Mouse (Mus musculus): ENCODE data around the gene Atrnl1.
A peak's percentile ranks its signal among the peaks of the same experiment; 100 is the strongest.

The Atrnl1 gene

DNA sequence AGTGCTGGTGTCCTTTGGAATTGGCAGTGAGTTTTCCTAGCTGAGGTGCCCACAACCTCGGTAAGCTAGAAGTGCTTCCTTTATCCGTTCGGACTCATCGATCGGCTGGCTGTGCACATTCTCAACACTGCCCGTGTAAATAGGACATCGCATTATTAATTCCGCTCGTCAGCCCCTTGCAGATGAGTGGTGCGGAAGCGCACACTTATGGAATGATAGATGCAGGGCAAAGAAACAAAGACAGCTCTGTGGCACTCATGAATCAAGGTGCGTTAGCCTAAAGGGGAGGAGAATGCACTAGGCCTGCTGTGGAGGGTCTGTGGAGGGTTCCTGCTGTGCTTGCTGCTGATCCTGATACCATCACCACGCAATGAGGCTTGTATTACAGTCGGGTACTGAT is 474.0 kb downstream of the Atrnl1 start:
- no peak for DNase-seq

GRCm38 (mm10) chr19:58086734-58087133 is 475.9 kb downstream of the Atrnl1 start:
- DNase-seq = no peak

DNA sequence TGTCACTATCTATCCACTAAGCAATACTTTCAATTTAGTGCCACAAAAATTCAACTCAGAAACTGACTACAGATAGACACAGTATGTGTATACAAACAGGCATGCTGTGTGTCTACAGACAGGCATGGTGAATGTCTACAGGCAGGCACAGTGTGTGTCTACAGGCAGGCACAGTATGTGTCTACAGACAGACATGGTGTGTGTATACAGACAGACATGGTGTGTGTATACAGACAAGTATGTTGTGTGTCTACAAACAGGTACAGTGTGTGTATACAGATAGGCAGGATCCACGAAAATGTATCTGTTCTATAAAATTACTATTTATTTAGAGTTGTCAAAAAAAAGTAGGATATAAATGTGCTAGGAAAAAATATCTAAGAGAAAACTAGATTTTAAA is 477.1 kb downstream of the Atrnl1 start:
- no peak for DNase-seq

GRCm38 (mm10) chr19:58088433-58088832 is 477.6 kb downstream of the Atrnl1 start:
- no peak for DNase-seq

GRCm38 (mm10) chr19:58091911-58092310 is 481.1 kb downstream of the Atrnl1 start:
- DNase-seq = no peak

DNA sequence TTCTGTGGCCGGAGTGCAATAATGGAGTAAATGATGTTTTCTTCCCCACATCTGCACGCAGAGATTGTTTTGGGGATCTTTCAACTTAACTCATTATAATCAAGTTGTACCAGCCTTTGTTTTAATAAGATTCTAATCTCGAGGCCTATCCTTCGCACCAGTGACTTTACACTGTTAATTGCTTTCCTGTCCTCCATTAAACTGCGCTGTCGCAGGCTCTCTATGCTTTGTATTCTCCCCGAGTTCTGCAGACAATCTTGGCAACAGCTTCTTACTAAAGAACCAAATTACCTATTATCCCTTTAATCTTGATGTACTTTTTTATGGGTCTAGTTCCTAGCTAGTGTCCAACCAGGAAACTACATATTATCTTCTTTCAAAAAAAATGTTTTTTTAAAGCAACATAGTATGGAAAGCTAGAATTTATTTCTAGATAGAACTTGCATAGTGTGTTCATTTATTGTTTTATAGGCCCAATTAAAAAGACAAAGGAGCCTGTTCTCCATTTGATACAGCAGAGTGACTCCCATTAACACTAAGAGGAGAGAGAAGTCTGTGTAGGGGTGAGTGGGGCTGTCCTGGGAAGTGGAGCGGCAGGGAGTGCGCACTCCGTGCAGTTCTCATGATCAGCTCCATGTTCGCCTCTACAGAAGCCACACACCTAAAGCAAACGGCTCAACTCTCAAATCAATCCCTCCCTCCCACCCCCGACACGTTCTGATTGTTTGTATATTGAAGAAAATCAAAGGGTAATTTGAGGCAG is 484.1 kb downstream of the Atrnl1 start:
- no peak for DNase-seq

GRCm38 (mm10) chr19:58095776-58096175 is 484.9 kb downstream of the Atrnl1 start:
- DNase-seq = peak; percentile 11

DNA sequence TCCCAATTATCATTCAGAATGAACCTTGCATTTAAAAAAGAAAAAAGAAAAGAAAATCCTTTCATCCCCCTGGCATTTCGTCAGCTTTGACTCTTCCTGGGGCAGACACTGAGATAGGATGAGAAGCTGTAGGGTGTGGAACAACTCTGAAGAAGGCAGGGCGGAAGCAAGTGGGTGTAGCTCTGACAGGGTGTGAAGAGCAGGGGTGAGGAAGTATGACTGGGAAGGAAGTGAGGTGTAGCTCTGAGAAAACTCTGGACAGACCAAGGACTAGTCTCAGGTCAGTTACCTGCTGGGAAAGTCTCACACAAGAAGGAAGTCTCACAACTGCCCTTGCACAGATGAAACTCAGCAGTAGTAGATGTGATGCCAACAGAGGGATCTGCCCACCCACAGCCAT is 486.4 kb downstream of the Atrnl1 start:
- no peak for DNase-seq

- DNase-seq = no peak
Observed at GRCm38 (mm10) chr19:58099539-58099938, 488.7 kb downstream of the Atrnl1 start.

DNA sequence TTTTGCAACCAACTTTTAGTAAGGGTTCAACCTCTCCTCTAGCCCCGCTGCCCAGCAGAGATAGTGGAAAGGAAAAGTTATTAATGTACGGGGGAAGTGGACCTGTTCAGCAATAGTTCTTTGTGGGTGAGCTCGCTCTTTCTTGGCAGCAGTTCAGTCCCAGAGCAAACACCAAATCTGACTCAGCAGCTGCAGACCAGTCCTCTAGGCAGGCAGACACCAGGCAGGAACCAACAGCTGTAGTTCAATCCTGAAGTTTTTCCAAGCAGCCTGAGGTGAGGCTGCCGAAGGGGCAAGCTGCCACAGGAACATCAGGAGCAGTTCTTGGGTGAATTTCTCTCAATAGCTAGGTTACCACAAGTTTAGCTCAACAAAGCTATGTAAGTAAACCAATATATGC is 489.5 kb downstream of the Atrnl1 start:
- no peak for DNase-seq

DNA sequence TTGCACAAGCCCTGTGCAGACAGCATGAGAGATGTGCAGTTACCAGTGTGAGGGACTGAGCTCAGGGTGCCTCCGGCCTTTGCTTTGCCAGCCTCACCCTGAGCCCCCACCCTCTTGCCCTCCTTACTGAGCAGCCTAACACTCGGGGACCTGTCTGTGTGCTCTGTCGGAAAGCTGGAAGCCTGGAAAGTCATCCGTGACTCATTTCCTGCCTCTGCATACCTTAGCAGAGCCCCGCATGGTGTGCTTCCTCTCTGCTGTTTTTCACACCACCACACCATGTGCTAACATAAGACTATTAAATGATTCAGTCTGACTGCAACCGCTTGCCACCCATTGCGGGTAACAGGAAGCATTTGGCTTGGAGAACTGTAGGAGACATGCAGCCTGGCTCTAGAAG is 493.7 kb downstream of the Atrnl1 start:
- DNase-seq = peak; percentile 25

DNA sequence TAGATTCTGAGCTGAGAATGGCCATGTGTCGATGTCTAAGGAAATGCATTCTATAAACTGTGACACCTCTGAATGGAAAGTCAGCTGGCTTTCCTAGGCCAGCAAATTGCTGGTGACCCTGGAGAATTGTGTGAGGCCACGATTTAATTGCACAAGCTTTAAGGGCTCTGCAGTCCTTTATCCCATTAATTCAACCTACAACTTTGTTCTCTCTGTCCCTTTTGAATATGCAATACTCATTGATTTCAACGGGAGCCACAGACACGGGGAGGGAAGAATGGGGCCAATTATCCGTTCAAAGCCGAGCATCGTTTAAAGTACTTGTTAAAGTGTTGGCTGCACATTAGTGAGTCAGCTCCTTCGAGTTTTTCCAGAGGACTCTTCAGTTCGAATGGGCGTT is 496.8 kb downstream of the Atrnl1 start:
- DNase-seq = no peak

- DNase-seq = no peak
Observed at GRCm38 (mm10) chr19:58110491-58110890, 499.7 kb downstream of the Atrnl1 start.

DNA sequence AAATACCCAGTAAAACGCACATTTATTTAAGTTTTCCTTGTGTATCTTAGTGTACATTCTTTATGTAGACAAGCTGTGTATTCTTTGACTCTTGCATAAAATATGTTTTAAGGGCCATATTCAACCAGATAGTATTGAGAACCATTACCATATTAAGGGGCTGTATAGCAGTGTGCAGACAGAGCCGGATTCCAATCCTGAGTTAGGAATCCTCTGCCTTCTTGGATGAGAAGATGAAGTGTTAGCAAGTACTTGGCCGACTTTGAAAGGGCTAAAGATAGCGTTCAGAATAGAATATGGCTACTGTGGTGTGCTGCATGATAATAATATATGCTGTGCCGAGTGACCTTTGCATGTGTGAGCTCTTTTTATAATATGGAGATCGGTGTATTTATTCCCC is 500.5 kb downstream of the Atrnl1 start:
- no peak for DNase-seq

- DNase-seq = no peak
Observed at GRCm38 (mm10) chr19:58112151-58112550, 501.3 kb downstream of the Atrnl1 start.

GRCm38 (mm10) chr19:58113092-58113731 is 502.4 kb downstream of the Atrnl1 start:
- no peak for DNase-seq

GRCm38 (mm10) chr19:58117595-58117994 is 506.8 kb downstream of the Atrnl1 start:
- DNase-seq = no peak

DNA sequence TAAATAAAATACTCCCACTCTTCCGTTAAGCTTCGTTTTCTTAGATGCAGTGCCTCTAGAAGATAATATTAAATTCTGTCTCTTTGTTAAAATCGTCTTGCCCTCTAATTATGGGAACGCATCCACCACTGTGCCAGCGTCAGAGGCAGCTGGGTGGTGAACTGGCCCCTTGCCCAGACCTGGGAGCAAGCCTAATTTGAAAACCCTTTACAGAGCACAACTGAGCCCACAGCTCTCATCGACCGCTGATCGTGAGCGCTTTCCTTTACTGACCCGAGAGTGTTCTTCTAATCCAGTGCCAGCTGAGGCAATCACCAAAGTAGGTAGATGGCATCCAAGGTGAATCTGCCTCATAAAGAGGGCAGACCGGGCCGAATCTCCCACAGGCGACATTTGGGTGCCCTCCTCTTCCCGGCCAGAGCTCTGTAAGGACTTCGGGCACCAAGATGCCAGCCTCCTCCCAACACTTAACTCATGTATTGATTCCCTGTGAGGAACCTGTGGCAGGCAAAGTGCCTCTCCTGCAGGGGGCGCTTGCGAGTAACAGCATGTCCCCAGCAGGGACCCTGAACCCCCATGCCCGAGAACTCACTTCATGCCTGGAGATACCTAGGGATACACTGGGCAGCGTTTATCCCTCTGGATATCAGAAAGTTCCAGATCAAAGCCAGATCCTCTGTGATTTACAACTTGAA is 507.5 kb downstream of the Atrnl1 start:
- peak; percentile 51 for DNase-seq

- DNase-seq = no peak
Observed at GRCm38 (mm10) chr19:58118864-58119263, 508.0 kb downstream of the Atrnl1 start.

DNA sequence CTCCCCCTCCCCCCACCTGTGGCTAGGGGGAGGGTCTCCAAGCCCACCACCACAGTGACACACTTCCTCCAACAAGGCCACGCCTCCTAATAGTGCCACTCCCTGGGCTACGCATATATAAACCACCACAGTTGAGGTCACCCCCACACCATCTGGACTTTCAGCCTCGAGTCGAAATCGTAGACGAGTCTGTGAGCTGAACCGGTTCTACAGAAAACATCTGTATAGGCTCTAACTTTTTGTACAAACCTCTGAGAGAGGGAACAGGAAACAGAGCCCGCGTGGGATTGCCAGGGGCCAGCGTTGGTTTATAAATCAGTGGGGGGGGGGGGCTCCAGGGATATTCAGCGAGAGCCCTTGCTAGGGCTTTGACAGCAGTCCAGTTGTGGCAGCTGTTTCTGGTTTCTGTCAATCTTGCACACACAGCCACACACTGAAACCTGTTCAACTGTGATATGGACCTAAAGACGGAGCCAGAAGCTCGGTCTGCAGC is 508.9 kb downstream of the Atrnl1 start:
- no peak for DNase-seq

- DNase-seq = no peak
Observed at GRCm38 (mm10) chr19:58120661-58121060, 509.8 kb downstream of the Atrnl1 start.

- no peak for DNase-seq
Observed at GRCm38 (mm10) chr19:58121628-58122027, 510.8 kb downstream of the Atrnl1 start.

DNA sequence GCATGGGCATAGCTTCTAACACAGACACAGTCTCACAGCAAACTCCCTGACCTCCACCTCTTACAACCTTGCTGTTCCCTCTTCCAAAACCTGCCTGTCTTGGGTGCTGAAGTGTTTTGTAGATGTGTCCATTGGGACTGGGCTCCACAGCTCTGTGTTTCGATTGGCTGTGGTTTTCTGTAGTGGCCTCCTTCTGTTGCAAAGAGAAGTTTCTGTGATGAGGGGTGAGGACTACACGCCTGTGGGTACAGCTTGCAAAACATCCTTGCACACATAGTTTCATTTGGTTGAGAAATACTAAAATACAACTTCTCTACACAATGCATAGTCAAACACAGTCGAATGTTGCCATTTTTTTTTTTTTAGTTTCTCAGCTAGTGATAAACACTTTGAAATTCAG is 512.8 kb downstream of the Atrnl1 start:
- DNase-seq = no peak

- no peak for DNase-seq
Observed at GRCm38 (mm10) chr19:58124566-58124965, 513.7 kb downstream of the Atrnl1 start.

Data from thymus, postnatal 14 days (tissue).